Mouse (Mus musculus) Muller cell, postnatal 12 days (primary cell): Measurements from ENCODE around the gene Tmem220.

Experiments
- DNase-seq: peaks from one replicate; pipeline ENCODE4 v3.0.0-alpha.2; 2015; ENCODE audit errors: inconsistent ontology term

Gene Tmem220

DNA sequence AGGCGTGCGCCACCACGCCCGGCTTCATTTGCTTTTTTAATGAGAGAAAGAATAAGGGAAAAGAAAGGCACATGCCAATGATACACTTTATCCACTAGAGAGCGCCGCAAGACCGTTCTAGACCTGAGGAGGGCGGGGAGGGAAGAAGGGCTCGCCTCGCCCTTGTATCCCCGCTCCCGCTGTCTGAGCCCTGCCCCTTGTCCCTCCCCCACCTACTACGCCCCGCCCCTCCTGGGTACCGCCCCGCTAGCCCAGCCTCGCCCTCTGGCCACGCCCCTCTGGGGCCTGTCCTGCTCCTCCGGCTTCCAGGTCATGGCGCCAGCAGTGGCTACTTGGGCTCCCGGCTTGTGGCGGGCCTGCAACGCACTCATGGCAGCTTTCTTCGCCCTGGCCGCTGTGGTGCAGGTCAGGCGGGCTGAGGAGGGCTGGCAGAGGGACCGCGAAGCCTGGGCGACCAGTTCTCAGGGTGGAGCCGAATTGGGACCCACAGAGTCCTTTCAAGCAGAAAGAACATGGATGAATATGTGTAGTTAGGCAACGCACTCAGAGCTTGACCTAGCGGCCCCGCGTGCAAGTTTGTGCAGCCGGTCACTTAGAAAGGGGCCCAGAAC, at the start of gene Tmem220:
Gene Tmem220, plus strand, starts transcription at position 288 of the 611 bp plus-strand sequence.
- DNase-seq, result peak; percentile 99

DNA sequence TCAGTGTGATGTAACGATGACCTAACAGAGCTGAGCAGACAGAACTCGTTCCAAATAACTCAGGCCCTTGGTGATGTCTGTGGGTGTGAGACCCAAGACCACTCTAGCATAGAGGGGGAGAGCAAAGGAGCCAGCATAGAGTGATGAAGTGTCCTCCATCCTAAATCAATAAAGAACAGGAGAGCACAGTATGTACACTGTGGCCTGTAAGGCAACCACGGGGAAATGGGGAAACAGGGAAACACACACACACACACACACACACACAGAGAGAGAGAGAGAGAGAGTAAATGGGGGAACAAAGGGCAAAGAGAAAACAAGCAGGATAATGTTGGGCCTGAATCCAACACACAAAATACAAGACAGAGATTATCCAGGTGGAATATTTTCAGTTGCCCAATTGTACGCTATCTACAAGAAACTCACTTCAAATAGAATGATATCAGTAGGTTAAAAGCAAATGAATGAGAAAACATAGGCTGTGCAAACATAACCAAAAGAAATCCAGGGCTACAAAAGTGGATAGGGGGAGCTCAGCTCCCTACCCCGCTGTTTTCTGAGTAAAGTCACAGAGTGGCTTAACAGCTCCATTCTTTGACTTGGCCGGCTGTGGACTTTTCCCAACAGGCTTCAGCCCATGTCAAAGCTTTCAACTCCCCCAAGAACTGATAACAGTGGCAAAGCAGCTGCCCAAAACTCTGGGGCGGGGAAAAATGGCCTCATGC, 49.2 kb upstream of the Tmem220 start:
- DNase-seq, result no peak

DNA sequence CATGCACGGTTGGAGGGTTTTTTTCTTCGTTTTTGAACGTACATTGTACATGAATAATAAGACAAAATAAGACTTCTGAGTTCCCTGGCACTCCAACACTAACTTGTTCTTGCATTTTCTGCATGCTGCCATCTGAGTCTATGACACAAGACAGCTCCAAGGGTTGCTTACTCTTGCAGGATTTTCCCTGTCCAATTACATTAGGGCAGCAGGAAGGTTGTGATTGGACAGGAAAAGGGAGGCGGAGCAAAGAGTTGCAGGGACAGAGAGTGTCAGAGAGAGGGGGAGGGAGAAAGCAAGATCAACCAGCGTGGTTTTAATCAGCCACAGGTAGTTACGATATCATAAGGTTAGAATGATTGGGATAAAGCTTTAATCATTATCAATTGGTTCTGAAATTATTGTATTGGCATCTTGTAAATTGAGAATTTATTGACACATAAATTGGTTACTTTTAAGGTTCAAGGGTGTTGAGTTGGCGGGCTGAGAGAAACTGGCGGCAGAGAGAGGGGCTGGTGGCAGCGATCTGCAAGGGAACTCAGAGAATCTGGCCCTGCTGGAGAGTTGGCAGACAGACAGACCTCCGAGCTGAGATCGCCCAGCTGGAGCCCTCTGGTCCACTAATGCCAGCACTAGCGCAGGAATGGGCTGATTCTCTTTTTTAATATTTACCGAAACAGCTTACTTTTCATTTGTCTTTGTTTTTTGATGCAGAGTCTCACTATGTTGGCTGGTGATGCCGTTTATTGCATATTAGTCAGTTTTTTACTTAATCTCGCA, 43.4 kb upstream of the Tmem220 start:
- DNase-seq, result no peak

DNA sequence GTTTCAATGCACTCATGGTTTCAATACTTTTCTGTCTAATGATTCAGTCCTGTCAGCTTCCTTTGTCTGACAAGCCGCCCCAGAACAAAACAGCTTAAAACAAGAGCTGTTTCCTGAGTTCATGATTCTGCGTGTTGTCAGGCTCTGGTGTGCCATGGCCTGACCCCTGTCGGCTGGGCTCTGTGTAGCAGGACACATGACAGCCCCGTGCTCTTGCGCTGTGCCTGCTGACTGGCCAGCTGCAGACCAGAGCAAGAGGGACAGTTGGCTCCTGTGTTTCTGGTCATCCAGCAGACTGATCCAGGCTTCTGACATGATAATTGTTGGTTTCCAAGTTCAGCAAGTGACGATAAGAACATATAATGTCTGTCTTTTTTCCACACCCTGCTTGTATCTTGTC, 42.2 kb upstream of the Tmem220 start:
- no peak for DNase-seq

DNA sequence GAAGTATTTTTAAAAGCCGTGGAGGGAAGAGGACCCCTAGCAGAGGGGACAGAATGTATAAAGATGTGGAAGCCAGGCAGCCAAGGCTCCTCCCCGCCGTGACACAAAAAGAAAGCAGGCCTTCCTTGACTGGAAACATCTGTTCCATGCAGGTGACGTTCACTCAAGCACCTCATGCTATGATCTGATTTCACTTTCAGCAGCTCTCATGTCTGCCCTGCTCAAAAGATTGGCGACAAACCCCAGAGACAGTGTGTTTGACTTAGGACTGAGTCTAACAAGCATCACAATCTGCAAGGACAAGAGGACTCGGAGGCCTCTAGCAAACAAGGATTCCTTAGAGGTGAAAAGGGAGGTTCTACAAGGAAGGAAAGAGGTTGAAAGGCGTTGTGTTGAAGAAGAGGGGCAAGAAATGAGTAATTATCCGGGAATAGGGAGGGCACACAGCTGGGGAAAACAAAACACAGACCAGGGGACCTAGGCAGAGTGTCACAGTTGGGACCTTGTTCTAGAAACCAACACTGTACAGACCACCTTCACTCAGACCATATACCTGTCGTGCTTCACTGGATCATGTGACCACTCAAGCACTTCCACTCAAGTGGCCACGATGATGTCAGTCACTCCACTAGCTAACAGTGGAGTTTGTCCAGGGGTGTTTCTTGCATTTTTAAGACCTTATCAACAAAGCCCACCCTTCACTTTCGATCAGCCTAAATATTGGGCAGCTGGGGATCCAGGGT, 41.4 kb upstream of the Tmem220 start:
- no peak for DNase-seq

DNA sequence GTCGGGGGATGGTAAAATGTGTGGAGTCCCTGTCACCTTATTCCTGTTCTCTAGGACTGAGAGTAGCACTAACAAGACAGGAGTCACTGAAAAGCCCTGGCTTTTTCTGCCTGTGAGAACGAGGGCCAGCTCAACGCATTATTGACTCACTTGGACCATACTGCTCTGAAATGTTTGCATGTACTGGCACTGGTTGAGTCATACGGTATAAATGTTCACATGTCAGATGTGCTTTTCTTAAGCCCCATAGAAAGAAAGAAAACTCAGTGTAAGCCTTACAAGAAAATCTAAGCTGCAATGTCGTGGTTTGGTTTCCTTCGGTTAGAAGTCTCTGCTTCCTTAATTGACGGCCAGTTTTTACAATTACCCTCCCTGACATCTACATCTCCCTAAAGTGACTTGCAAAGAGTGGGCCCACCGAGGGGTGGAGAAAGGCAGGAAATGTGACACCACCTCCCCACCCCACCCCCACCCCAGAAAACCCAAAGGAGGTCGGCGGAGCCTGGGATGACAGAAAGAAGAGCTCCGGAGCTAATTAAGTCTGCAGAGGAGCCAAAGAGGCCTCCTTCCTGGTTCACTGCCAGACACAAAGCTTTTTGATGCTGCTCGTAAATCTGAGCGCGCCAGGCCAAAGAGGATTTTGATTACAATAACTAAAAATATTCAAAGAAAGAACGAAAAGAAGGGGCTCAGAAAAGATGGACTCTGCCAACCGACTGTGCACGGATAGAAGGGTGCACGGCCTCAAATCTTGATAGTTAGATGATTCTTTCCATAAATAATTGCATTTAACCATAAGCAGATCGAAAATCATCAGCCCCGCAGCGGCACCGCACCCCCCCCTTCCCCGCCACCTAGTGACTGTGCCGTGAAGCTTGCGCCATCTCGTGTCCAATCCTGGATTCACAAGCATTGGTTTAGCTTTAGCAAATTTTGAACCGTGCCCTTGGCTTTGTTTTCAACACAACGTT, 40.5 kb upstream of the Tmem220 start:
- peak; percentile 72 for DNase-seq

DNA sequence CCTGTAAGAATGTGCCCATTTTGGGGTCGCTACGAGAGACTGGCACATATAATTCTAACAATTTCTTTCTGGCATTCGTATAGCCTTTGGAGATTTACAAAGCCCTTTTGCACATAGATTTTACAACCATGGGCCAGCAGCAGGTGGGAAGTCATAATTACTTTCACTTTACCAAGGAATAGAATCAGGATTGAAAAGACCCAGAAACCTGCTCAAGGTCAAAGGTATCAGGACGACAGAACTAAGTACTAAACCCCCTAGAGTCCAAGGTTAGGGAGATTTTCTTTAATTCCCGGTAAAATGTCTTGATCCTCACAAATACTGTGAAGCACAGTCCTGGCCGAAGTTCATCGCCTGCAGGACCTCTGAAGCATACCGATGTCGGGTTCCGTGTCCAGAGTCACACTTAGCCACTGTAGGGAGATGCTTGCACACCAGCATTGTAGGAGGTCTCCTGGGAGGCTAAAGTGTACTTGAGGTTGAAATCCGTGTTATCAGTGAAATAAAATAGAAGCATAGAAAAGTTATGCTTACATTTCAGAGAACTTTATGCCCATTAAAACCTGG, 39.7 kb upstream of the Tmem220 start:
- peak; percentile 60 for DNase-seq

DNA sequence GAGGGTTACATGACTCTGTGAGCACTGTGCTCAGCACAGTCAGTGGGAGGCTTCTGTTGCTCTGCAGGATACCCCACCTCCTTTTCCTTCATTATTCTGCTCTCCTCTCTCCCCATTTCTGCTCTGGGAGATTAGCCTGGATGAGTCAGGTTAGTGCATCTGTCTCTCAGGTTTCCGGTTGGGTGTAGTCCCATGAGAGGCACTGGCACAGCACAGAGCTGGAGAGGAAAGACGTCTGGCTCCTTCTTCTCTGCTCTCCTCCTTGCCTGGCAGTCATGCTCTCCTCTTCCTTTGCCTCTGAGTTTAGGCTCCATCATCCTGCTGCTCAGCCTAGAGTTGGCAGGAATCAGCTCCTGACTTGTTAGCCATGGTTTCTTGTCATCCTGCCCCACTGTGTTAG, 32.8 kb upstream of the Tmem220 start:
- no peak for DNase-seq

DNA sequence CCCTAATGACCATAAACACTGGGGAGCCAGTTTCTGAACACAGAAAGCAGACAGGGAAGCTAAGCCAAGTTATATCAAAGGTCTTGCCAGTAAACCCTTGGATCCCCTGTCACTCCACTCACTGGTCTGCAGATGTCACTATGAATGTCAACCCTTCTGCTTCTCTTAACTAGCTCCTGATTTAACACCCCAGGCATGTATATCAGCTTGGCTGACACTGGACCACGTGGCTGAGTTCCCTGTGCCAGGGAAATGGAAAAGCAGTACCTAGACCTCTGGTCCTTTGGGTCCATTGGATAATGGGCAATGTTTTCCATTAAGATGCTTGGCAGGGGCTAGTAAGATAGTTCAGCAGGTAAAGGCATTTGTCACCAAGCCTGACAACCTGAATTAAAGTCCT, 31.3 kb upstream of the Tmem220 start:
- DNase-seq, result no peak

DNA sequence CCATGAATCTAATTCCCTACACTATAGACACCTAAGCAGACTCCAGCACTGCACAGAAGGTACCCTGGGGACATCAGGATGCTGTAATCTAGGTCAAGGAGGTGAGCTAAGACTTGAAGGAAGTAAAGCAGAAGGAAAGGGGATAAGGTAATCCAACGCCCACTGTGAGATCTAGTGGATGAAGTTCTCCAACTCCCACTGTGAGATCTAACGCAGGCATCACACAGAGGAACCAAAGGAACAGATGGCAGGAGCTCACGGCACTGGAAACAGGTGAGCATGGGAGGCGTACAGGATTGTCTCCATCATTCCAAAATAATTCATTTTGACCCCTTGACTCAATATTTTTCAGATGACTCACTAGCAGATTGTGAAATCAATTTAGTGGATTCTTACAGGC, 28.5 kb upstream of the Tmem220 start:
- DNase-seq, result no peak

DNA sequence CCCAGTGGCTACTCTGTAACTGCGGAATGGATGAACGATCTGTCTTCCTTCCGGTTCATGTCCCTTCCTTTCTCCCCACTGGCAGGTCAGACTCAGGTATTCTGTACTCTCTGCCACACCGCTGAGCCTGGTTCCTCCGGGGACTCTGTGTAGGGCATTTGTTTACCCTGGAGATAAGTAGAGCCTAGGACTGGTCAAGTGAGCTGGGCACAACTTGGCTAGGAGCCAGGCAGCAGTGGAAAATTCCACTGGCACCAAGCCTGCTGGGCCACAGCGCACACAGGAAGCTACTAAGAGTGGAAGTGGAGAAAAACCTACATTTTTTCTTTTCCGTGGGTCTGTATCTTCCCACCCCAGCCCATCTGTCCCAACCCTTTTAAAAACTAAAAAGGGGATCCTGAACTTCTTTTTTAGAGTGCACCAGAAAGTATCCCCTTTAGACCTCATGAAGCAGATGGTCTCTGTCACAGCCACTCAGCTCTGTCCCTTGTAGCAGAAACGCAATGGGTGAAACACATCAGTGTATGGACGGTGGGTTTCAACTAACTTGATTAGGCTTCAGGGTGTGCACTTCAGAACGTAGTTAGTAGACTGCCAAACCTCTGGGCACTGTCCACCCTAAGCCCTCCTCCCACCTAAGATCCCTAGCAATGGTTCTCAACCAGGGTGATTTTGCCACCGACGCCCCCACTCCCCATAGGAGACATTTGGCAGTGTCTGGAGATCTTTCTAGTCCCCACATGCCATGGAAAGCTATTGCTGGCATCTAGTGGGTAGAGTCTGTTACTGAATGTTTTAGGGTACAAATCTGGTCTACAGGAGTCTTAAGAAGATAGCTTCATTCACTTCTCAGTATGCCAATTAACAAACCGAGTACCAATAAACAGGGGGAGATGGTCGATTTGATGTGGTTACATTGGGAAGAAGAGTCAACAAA, 26.2 kb upstream of the Tmem220 start:
- DNase-seq, result peak; percentile 58

DNA sequence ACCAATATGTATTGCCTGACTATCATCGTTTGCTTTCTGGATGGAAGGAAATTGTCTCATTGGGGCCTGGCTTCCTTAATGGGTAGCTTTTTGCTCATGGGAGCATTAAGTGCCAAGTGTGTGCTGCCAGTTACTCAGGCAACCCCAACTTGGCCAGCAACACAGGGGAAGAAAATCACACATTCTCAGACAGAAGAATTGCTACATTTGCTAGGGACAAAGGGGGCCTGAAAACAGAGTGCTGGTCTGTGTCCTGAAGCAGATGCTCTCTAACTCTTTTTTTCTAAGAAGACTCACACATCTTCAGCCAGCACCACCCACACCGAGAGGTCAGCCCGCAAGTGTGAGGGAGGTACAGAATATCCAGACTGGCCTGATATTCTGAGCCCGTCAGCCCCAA, 24.3 kb upstream of the Tmem220 start:
- DNase-seq, result peak; percentile 45

DNA sequence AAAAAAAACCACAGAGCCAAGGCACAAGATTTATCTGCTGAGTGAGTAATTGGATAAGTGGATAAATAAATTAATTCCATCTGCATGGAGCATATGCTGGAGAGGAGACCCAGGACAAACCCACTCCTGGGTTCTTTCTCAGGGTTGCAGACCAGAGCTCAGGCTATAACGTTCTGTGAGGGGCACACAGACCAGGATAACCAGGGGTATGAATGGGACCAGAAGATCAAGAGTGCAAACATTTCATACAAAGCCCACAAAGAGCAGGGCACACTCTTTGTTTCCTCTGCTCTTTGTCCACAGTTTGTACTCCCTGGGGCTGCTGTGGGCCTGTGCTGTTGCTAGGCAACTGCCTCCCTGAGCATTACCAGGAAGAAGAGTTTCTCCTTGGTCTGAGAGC, 23.2 kb upstream of the Tmem220 start:
- no peak for DNase-seq

DNA sequence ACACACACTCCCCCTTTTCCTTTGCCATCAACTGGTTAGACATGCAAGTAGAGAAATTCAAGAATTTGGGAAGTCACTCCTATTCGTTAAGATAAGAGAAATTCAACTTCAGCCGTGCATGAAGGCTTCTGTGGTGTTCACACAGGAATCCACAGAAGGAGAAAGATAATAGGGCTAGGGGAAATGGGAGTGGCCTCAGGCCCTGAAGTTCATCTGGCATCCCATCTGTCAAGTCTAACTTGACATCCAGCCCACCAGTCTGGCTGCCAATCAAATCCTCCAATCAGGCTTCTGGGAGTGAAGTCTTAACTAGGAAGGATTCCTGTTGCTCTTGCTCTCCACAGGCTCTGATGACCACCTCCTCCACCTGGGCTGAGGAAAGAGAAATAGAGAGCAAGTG, 22.0 kb upstream of the Tmem220 start:
- no peak for DNase-seq

DNA sequence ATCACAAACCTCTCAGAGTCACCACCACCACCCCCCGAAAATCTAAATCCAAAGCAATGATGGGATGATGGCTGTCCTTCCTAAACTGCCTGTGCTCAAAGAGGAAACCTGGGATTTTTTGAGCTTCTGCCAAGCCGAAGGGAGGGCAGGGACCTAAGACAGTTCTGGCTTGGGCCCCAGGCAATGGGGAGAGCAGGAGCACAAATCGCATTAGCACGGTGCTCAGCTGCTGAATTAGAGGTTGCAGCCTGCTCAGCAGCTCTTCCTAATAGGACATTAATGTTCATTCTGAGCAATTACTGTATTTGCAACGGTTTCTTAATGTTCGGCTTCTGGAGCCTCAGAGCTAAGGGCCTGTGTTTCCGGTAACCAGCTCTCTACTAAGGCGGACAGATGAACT, 17.0 kb upstream of the Tmem220 start:
- no peak for DNase-seq

DNA sequence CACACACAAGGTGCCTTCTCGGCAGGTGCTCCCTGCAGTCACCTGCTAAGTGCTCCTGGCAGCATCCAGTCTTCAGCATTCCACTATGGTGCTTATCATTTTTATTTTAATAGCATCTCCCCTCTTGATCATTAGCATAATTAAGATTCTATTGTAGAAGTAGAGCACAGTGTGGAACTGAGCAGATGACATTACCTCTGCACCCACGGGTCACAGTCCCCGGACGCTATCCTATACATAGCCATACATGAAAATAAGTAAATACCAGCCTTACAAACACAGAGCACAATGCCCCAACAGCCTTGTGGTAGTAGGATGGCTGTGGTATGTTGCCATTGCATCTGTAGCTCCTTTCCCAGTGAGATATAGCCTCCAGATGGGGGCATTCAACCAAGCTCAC, 16.4 kb upstream of the Tmem220 start:
- no peak for DNase-seq

DNA sequence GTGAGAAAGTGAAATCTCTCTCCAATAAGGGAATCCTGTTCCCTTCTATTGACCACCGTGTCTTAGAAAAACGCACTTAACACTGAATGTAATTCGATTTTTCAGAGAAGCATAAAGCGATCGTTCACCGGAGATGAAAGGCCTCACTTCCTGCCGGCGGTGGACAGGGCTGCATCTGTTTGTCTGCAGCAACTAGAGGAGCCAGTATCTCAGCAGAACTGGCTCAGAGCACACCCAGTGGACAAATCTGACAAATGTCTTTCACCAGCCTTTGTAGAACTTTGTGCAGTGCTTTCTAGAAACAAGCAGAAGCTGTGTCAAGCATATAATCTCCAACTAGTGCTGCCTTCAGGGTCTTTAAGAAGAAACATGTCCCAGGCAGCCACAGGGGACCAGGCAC, 14.5 kb upstream of the Tmem220 start:
- DNase-seq, result peak; percentile 29

DNA sequence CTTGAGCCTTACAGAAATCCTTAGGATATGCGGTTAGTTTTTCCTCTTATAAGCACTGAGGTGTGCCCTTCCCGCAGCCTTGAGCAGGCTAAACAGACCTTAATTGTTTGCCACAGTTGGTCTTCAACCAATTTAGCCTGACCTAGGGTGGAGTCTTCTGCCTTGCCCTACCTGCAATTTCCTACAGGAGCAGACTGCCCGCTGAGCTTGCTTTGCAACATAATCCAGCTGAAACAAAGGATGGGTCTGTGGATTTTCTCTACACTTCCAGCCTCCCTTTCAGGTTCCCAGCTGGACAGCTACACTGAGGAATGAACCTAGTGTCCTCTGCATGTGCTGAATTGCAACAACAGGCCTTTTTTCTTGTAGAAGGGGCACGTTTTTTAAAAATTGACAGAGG, 13.3 kb upstream of the Tmem220 start:
- no peak for DNase-seq

DNA sequence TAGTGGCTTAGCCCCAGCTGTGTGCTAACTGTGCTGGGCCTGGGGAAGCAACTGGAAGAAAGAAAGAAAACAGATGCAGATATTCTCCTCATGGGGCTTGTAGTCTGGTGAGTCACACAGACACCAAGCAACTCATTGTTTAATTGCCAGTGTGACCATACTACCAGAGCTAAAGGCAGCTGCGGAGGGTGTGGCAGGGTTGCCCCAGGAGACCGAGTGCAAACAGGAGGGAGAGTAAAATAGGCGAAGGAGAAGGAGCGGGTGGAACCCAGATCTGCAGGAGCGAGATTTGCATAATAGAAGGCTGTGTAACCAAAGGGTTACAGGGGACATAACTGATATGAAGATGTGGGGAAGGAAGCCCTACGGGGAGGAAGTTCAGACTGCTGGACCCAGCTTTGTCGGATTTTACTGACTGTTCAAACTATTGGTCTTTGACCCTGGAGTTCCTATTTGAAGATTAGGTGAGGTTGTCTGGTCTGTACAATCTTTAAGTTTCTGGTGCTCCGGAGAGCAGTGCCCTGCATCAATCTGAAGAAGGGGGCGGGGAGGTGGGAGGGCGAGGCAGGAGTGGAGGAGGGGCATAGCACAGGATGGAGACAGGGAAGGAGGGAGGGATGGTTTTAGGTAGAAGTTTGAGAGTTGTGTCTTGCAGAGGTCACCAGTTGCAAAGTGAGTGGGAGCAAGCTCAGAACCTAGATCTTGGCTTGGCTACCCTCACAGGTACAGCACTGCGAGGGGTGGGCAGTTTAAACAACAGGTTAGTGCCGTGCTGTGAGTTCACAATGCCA, 7.0 kb upstream of the Tmem220 start:
- DNase-seq, result peak; percentile 64
